Mouse (Mus musculus) thymus, postnatal 36 days (tissue): Measurements from ENCODE around the gene Zfp110.
A peak's percentile ranks its signal among the peaks of the same experiment; 100 is the strongest.
"Not testable (repeated sequence)": the region's sequence is repeated elsewhere in the genome, so short reads cannot be mapped to it uniquely, and the experiment has no call there.

Experiments
- DNase-seq, 2 experiments: peaks; one replicate each; pipeline ENCODE4 v3.0.0; 2022; ENCODE audit warnings: mixed read lengths in 2 of 2

Gene Zfp110

GRCm38 (mm10) chr7:12834162-12835120 is at the start of gene Zfp110:
Gene Zfp110, plus strand, starts transcription at chr7:12834761.
- peak; percentile 91 for DNase-seq

- DNase-seq, result no peak
These were observed 47.2 kb upstream of the Zfp110 start for GRCm38 (mm10) chr7:12787333-12787732.

- no peak for DNase-seq
These were observed 46.5 kb upstream of the Zfp110 start for GRCm38 (mm10) chr7:12788025-12788424.

GRCm38 (mm10) chr7:12792624-12793023 is 41.9 kb upstream of the Zfp110 start:
- not testable (repeated sequence) for DNase-seq

- no peak for DNase-seq
These were observed 36.6 kb upstream of the Zfp110 start for GRCm38 (mm10) chr7:12797971-12798370.

- DNase-seq, result no peak
These were observed 35.0 kb upstream of the Zfp110 start for GRCm38 (mm10) chr7:12799554-12799953.

GRCm38 (mm10) chr7:12802866-12803726 is 31.5 kb upstream of the Zfp110 start, which contains the start of gene Zscan18:
Gene Zscan18, minus strand, starts transcription at chr7:12803635.
- peak; percentile 69 to 79 for DNase-seq

- no peak for DNase-seq
These were observed 30.9 kb upstream of the Zfp110 start for GRCm38 (mm10) chr7:12803727-12804071.

- no peak for DNase-seq
These were observed 19.0 kb upstream of the Zfp110 start for GRCm38 (mm10) chr7:12815566-12815965.

GRCm38 (mm10) chr7:12818521-12819295 is 15.9 kb upstream of the Zfp110 start, which contains the start of gene Zfp329:
Gene Zfp329, minus strand, starts transcription at chr7:12818858.
- DNase-seq, result peak; percentile 93

GRCm38 (mm10) chr7:12835193-12835671 is 671 bp downstream of the Zfp110 start:
- DNase-seq, result no peak

GRCm38 (mm10) chr7:12835779-12836178 is 1.2 kb downstream of the Zfp110 start:
- no peak for DNase-seq

- DNase-seq, result no peak
These were observed 39.7 kb downstream of the Zfp110 start for GRCm38 (mm10) chr7:12874301-12874700.

- no peak for DNase-seq
These were observed 45.5 kb downstream of the Zfp110 start for GRCm38 (mm10) chr7:12880036-12880435.

GRCm38 (mm10) chr7:12880497-12880896 is 45.9 kb downstream of the Zfp110 start:
- DNase-seq, result not testable (repeated sequence)

GRCm38 (mm10) chr7:12880911-12881660 is 46.5 kb downstream of the Zfp110 start, which contains the start of gene Zfp128:
Gene Zfp128, plus strand, starts transcription at chr7:12881177.
- DNase-seq, result peak; percentile 89 to 91

GRCm38 (mm10) chr7:12886563-12887266 is 52.2 kb downstream of the Zfp110 start:
- DNase-seq, result no peak

- no peak for DNase-seq
These were observed 53.0 kb downstream of the Zfp110 start for GRCm38 (mm10) chr7:12887585-12887984.

GRCm38 (mm10) chr7:12890928-12891327 is 56.4 kb downstream of the Zfp110 start:
- DNase-seq, result no peak

- DNase-seq, result no peak
These were observed 56.8 kb downstream of the Zfp110 start for GRCm38 (mm10) chr7:12891334-12891733.
